ENCODE assay signal across 8 mouse cellular contexts in genomic region chr8:84844397-84845070, GRCm38 (mm10). TPM values are rescaled to one million over a fixed set of nuclear protein-coding genes. Genes with fewer than 3 reads are reported as not detected.
DNase-seq lines count a peak whose midpoint lies in the region; ATAC-seq and TF ChIP-seq lines count a peak whose summit lies in the region.

No protein-coding gene starts in this region.

- H3K4me1 ChIP-seq in erythroblast, embryonic 14.5 days (ENCODE audit: control insufficient read depth), result peaks cover 72% of the 10 kb centered on the region
- peaks cover 13 to 46% of the 10 kb centered on the region in 2 experiments for H3K4me1 ChIP-seq in CH12.LX (ENCODE audit: control insufficient read depth in 1 of 2, insufficient read depth in 2 of 2)
- H3K4me1 ChIP-seq in forebrain, embryonic 16.5 days (replicated peaks; ENCODE audit: control insufficient read depth, insufficient read depth, low read length), result peaks cover 38% of the 10 kb centered on the region
- peaks cover 24 to 26% of the 10 kb centered on the region in 2 experiments for H3K4me1 ChIP-seq in liver, embryonic 14.5 days (replicated peaks; ENCODE audit: control insufficient read depth in 2 of 2, insufficient read depth in 2 of 2, low read length in 1 of 2)

- in situ Hi-C loops in CH12.LX (cut with MboI; ENCODE audit: low pct_ligation_motif_present, low pct_unique_long_range_greater_than_20kb, low sequenced_read_pairs), result loop anchor here (5.0 kb wide), 1 partner anchor 43 kb away; no protein-coding TSS in a partner anchor

- peaks cover 65% of the 10 kb centered on the region for H3K36me3 ChIP-seq in erythroblast, embryonic 14.5 days (ENCODE audit: control insufficient read depth)
- peaks cover 41 to 49% of the 10 kb centered on the region in 2 experiments for H3K36me3 ChIP-seq in CH12.LX (replicated peaks in 1 of 2; ENCODE audit: control insufficient read depth in 1 of 2, insufficient read depth in 1 of 2, low read length in 1 of 2)
- peaks cover 32% of the 10 kb centered on the region for H3K36me3 ChIP-seq in forebrain, embryonic 16.5 days (ENCODE audit: control insufficient read depth, insufficient read depth)
- peaks cover 43% of the 10 kb centered on the region for H3K36me3 ChIP-seq in liver, embryonic 14.5 days (replicated peaks; ENCODE audit: control insufficient read depth, insufficient read depth, low read depth)

- ATAC-seq in erythroblast, adult 5-6 weeks (replicated peaks; ENCODE audit: low FRiP score, poor library complexity, severe bottlenecking), result no peak
- ATAC-seq in forebrain, embryonic 16.5 days, result no peak
- no peak for ATAC-seq in liver, embryonic 14.5 days (ENCODE audit: insufficient read depth)

- no peaks in the 10 kb centered on the region for H3K9me3 ChIP-seq in erythroblast, embryonic 14.5 days (ENCODE audit: control insufficient read depth, low read length)
- H3K9me3 ChIP-seq in CH12.LX (replicated peaks; ENCODE audit: low read length), result no peaks in the 10 kb centered on the region
- no peaks in the 10 kb centered on the region for H3K9me3 ChIP-seq in forebrain, embryonic 16.5 days (ENCODE audit: control insufficient read depth, low read length)
- H3K9me3 ChIP-seq in liver, embryonic 14.5 days (ENCODE audit: control insufficient read depth, low read length), result no peaks in the 10 kb centered on the region

- TF ChIP-seq POLR2A in CH12.LX (IDR thresholded peaks at IDR 0.05; ENCODE audit: low read depth, low read length), result no peak

- peak overlapping the region; percentile 79 for H3K4me3 ChIP-seq in erythroblast, embryonic 14.5 days (replicated peaks)
- peak overlapping the region; percentile 5 to 89 (median 80) for H3K4me3 ChIP-seq in CH12.LX (replicated peaks in 1 of 3; ENCODE audit: low read depth in 2 of 3, low read length in 2 of 3, poor library complexity in 1 of 3)
- H3K4me3 ChIP-seq in forebrain, embryonic 16.5 days (replicated peaks; ENCODE audit: low read length), result peak overlapping the region; percentile 99
- H3K4me3 ChIP-seq in liver, embryonic 14.5 days (ENCODE audit: insufficient read depth in 1 of 2, low read depth in 2 of 2, low read length in 2 of 2), result peak overlapping the region; percentile 27 to 95

- TF ChIP-seq EP300 in CH12.LX (IDR thresholded peaks at IDR 0.05; ENCODE audit: low read length), result no peak
- TF ChIP-seq EP300 in liver, embryonic 14.5 days (IDR thresholded peaks at IDR 0.05; ENCODE audit: low read depth), result no peak

- TF ChIP-seq RAD21 in CH12.LX (IDR thresholded peaks at IDR 0.05; ENCODE audit: low read depth, low read length), result no peak

- no peak for TF ChIP-seq CTCF in CH12.LX (conservative IDR thresholded peaks at IDR 0.05 in 1 of 2, IDR thresholded peaks at IDR 0.05 in 1 of 2; ENCODE audit: low read depth in 2 of 2, low read length in 2 of 2)
- TF ChIP-seq CTCF in liver, embryonic 14.5 days (IDR thresholded peaks at IDR 0.05; ENCODE audit: low read depth), result no peak

- H3K9ac ChIP-seq in CH12.LX (ENCODE audit: insufficient read depth, low read depth), result peak overlapping the region; percentile 85; the same call in 1 of the 2 replicates
- peak overlapping the region; percentile 7 for H3K9ac ChIP-seq in forebrain, embryonic 16.5 days (replicated peaks; ENCODE audit: low read depth, low read length)
- peak overlapping the region; percentile 97 for H3K9ac ChIP-seq in liver, embryonic 14.5 days (replicated peaks)

- no peak for DNase-seq in CH12.LX (ENCODE audit: extremely low read depth)
- DNase-seq in liver, embryonic 14.5 days (ENCODE audit: low read depth in 3 of 3, low spot score in 3 of 3), result no peak
- no peak for DNase-seq in ovary, adult 18-20 months (ENCODE audit: low spot score)
- DNase-seq in embryo, embryonic 10.5 days (ENCODE audit: low spot score), result no peak
- DNase-seq in gastrocnemius, postnatal 4 days (ENCODE audit: low spot score in 2 of 2), result no peak

- dilution Hi-C loops in CH12.LX (cut with MboI; ENCODE audit: extremely low pct_ligation_motif_present, extremely low pct_unique_long_range_greater_than_20kb, low sequenced_read_pairs), result no loop called here

- peaks cover 39% of the 10 kb centered on the region for H3K79me2 ChIP-seq in CH12.LX (replicated peaks; ENCODE audit: control insufficient read depth, extremely low read depth, insufficient read depth, poor library complexity, severe bottlenecking)

- no peak overlapping the region for H3K27ac ChIP-seq in CH12.LX (ENCODE audit: insufficient read depth, low read depth)
- H3K27ac ChIP-seq in forebrain, embryonic 16.5 days (ENCODE audit: low read length), result no peak overlapping the region
- H3K27ac ChIP-seq in liver, embryonic 14.5 days, result no peak overlapping the region

- H3K4me2 ChIP-seq in CH12.LX (ENCODE audit: insufficient read depth, low read depth, poor library complexity, severe bottlenecking), result peak overlapping the region; percentile 64
- peak overlapping the region; percentile 94 for H3K4me2 ChIP-seq in forebrain, embryonic 16.5 days (ENCODE audit: low read length)
- peak overlapping the region; percentile 94 for H3K4me2 ChIP-seq in liver, embryonic 14.5 days (ENCODE audit: low read depth)

- WGBS in forebrain, embryonic 16.5 days, result 91% methylated on average over 9 of the region's 9 CpGs
- WGBS in liver, embryonic 14.5 days (ENCODE audit: insufficient replicate concordance), result 79% methylated on average over 9 of the region's 9 CpGs

- H3K27me3 ChIP-seq in erythroblast, embryonic 14.5 days (ENCODE audit: control insufficient read depth), result no peaks in the 10 kb centered on the region
- H3K27me3 ChIP-seq in CH12.LX (replicated peaks), result no peaks in the 10 kb centered on the region
- no peaks in the 10 kb centered on the region for H3K27me3 ChIP-seq in forebrain, embryonic 16.5 days (replicated peaks; ENCODE audit: control insufficient read depth, insufficient read depth, low read length)
- H3K27me3 ChIP-seq in liver, embryonic 14.5 days (ENCODE audit: control insufficient read depth, insufficient read depth, low read length), result no peaks in the 10 kb centered on the region

RNA-seq across cellular contexts. Expression of gene Calr, which starts 2.2 kb away (rescaled TPM):
- polyA plus RNA-seq in erythroblast, embryonic 14.5 days (2012), result 29.4 and 30.9 TPM in 2 replicates
- total RNA-seq in erythroblast, adult 5-6 weeks (2015; ENCODE audit: low replicate concordance), result 255 and 289 TPM in 2 replicates
- total RNA-seq in erythroblast, adult 5-6 weeks (2017; ENCODE audit: low replicate concordance), result 800 and 908 TPM in 2 replicates
- total RNA-seq in CH12.LX (2012; rRNA removed), result 395 and 738 TPM in 2 replicates
- total RNA-seq in CH12.LX (2014; rRNA removed), result 627 and 669 TPM in 2 replicates
- polyA plus RNA-seq in CH12.LX (2012; ENCODE audit: insufficient read length, low read depth), result 1,181 and 1,636 TPM in 2 replicates
- 610 and 631 TPM in 2 replicates for polyA plus RNA-seq in forebrain, embryonic 16.5 days (2015; fragmentation: Nextera tagmentation; extraction: Ambion mirVana)
- polyA plus RNA-seq in liver, embryonic 14.5 days (2012; rRNA removed), result 144 and 262 TPM in 2 replicates
- 348 and 351 TPM in 2 replicates for polyA plus RNA-seq in liver, embryonic 14.5 days (2014; fragmentation: Nextera tagmentation; extraction: Ambion mirVana)
- 100 to 1,000 TPM; 339 to 368 TPM for total RNA-seq in gastrocnemius, postnatal 4 days (2021)

RNA-seq across cellular contexts. Expression of gene Rad23a, which starts 4.1 kb away (rescaled TPM):
- polyA plus RNA-seq in erythroblast, embryonic 14.5 days (2012), result 740 and 808 TPM in 2 replicates
- total RNA-seq in erythroblast, adult 5-6 weeks (2015; ENCODE audit: low replicate concordance), result 379 and 406 TPM in 2 replicates
- total RNA-seq in erythroblast, adult 5-6 weeks (2017; ENCODE audit: low replicate concordance), result 572 and 669 TPM in 2 replicates
- total RNA-seq in CH12.LX (2012; rRNA removed), result 87.0 and 115 TPM in 2 replicates
- 66.4 and 66.5 TPM in 2 replicates for total RNA-seq in CH12.LX (2014; rRNA removed)
- polyA plus RNA-seq in CH12.LX (2012; ENCODE audit: insufficient read length, low read depth), result 135 and 143 TPM in 2 replicates
- polyA plus RNA-seq in forebrain, embryonic 16.5 days (2015; fragmentation: Nextera tagmentation; extraction: Ambion mirVana), result 84.8 and 86.5 TPM in 2 replicates
- 139 and 184 TPM in 2 replicates for polyA plus RNA-seq in liver, embryonic 14.5 days (2012; rRNA removed)
- polyA plus RNA-seq in liver, embryonic 14.5 days (2014; fragmentation: Nextera tagmentation; extraction: Ambion mirVana), result 258 and 279 TPM in 2 replicates
- 100 to 1,000 TPM; 121 to 123 TPM for total RNA-seq in gastrocnemius, postnatal 4 days (2021)

RNA-seq across cellular contexts. Expression of gene Farsa, which starts 12.3 kb away (rescaled TPM):
- 9.0 and 9.3 TPM in 2 replicates for polyA plus RNA-seq in erythroblast, embryonic 14.5 days (2012)
- 6.0 and 9.6 TPM in 2 replicates for total RNA-seq in erythroblast, adult 5-6 weeks (2015; ENCODE audit: low replicate concordance)
- 25.0 and 28.8 TPM in 2 replicates for total RNA-seq in erythroblast, adult 5-6 weeks (2017; ENCODE audit: low replicate concordance)
- total RNA-seq in CH12.LX (2012; rRNA removed) (142 and 165 TPM in 2 replicates), CH12.LX (2014; rRNA removed) (144 and 146 TPM in 2 replicates)
- polyA plus RNA-seq in CH12.LX (2012; ENCODE audit: insufficient read length, low read depth), result 175 and 192 TPM in 2 replicates
- 126 TPM in 2 replicates for polyA plus RNA-seq in forebrain, embryonic 16.5 days (2015; fragmentation: Nextera tagmentation; extraction: Ambion mirVana)
- polyA plus RNA-seq in liver, embryonic 14.5 days (2012; rRNA removed), result 53.5 and 54.8 TPM in 2 replicates
- 45.8 and 48.7 TPM in 2 replicates for polyA plus RNA-seq in liver, embryonic 14.5 days (2014; fragmentation: Nextera tagmentation; extraction: Ambion mirVana)
- 10 to 100 TPM; 37.2 to 41.3 TPM for total RNA-seq in gastrocnemius, postnatal 4 days (2021)

RNA-seq across cellular contexts. Expression of gene Gadd45gip1, which starts 13.2 kb away (rescaled TPM):
- polyA plus RNA-seq in erythroblast, embryonic 14.5 days (2012), result 10.3 and 11.6 TPM in 2 replicates
- total RNA-seq in erythroblast, adult 5-6 weeks (2015; ENCODE audit: low replicate concordance), result 4.4 and 5.9 TPM in 2 replicates
- total RNA-seq in erythroblast, adult 5-6 weeks (2017; ENCODE audit: low replicate concordance), result 7.4 and 7.7 TPM in 2 replicates
- total RNA-seq in CH12.LX (2012; rRNA removed) (53.6 and 59.7 TPM in 2 replicates), CH12.LX (2014; rRNA removed) (56.6 and 56.9 TPM in 2 replicates)
- 56.6 and 57.6 TPM in 2 replicates for polyA plus RNA-seq in CH12.LX (2012; ENCODE audit: insufficient read length, low read depth)
- 31.3 and 34.3 TPM in 2 replicates for polyA plus RNA-seq in forebrain, embryonic 16.5 days (2015; fragmentation: Nextera tagmentation; extraction: Ambion mirVana)
- 24.4 and 31.0 TPM in 2 replicates for polyA plus RNA-seq in liver, embryonic 14.5 days (2012; rRNA removed)
- polyA plus RNA-seq in liver, embryonic 14.5 days (2014; fragmentation: Nextera tagmentation; extraction: Ambion mirVana), result 50.2 and 55.7 TPM in 2 replicates
- total RNA-seq in gastrocnemius, postnatal 4 days (2021), result 10 to 100 TPM; 33.3 to 36.0 TPM

RNA-seq across cellular contexts. Expression of gene Dand5, which starts 21.9 kb away (rescaled TPM):
- 1.3 and 1.5 TPM in 2 replicates for polyA plus RNA-seq in erythroblast, embryonic 14.5 days (2012)
- total RNA-seq in erythroblast, adult 5-6 weeks (2015; ENCODE audit: low replicate concordance), result 2.3 TPM in 1 of 2 replicates, not detected in the other
- total RNA-seq in erythroblast, adult 5-6 weeks (2017; ENCODE audit: low replicate concordance), result 2.3 and 3.9 TPM in 2 replicates
- 1.7 TPM in 2 replicates for total RNA-seq in CH12.LX (2012; rRNA removed)
- 1.4 and 1.8 TPM in 2 replicates for total RNA-seq in CH12.LX (2014; rRNA removed)
- polyA plus RNA-seq in CH12.LX (2012; ENCODE audit: insufficient read length, low read depth), result 1.5 and 1.7 TPM in 2 replicates
- polyA plus RNA-seq in forebrain, embryonic 16.5 days (2015; fragmentation: Nextera tagmentation; extraction: Ambion mirVana), result 8.2 and 8.7 TPM in 2 replicates
- 1.9 TPM in 2 replicates for polyA plus RNA-seq in liver, embryonic 14.5 days (2012; rRNA removed)
- polyA plus RNA-seq in liver, embryonic 14.5 days (2014; fragmentation: Nextera tagmentation; extraction: Ambion mirVana), result 2.5 and 2.7 TPM in 2 replicates
- total RNA-seq in gastrocnemius, postnatal 4 days (2021), result 1 to 10 TPM; 6.3 to 6.8 TPM

Comparison
In these comparisons a context has a peak if more than half of its experiments do, and no peak if none do; other contexts are left out.
1. H3K9ac ChIP-seq: peak in every context shown above with its lines; median percentile 97 in liver, embryonic 14.5 days; 85 in CH12.LX; 7 in forebrain, embryonic 16.5 days.